Mouse (Mus musculus): Measurements from ENCODE around the gene Ctbp2.

Ctbp2 gene

DNA sequence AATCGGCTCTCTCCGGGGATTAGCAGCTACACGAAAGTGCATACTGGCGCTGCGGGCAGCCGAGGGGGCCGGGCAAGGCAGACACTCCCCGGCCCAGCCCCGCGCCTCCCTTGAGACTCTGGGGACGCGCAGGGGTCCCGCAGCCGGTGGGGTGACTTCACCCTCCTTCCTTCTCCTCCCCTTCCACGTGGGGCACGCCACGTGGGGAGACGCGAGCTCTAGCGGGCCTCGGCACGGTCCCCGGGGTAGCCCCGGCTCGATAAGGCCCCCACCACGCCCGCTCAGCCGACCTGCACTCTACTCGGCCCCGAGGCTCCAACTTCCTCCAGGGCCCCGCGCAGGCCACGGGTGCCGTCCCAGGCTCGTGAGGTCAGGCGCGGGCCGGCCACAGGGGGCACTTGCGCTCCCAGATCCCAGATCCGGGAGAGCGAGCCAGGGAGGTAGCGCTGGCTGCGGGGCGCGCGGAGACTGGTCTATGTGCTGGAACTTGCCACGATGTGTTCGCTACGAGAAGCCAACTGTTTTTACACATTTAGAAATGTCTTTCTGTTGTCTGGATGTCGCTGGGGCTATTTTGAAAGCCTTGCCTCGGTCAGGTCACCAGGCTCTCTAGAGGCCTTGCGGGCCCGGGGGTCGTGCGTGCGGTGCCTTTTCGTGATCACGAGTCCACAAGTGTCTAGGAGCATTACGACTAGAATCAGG lies at the start of gene Ctbp2:
Gene Ctbp2 (minus strand): TSS at position 356 of the 702 bp plus-strand sequence.
- in situ Hi-C loops (cut with MboI, MseI), result no loop called here

DNA sequence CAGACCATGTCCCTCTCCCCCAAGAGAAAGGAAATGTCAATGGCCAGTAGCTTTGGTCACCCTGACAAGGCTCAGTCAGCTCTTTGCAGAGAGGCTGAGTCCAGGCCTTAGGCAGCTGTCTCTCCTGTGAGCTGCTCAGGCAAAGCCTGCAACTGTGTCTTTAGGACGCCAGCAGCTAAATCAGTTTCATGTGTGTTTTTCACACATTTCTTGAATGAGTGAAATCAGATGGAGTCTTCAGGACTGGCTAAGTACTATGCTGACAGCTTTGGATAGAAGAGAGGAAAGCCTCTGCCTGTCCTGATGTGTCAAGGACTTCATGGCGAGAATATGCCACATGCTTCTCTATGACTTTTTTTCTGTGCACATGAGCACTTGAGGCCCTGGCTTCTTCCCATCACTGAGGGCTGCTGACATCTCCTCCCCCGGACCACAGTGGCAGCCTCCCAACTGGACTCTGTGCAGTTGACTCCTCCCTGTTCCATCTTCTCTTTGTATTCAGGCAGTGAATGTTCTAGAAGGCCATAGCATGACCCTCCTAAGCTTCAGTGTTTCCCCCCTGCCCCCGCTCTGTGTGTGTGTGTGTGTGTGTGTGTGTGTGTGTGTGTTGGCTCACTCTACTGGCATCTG lies 47.4 kb upstream of the Ctbp2 start:
- in situ Hi-C loops (cut with MboI, MseI), result no loop called here

DNA sequence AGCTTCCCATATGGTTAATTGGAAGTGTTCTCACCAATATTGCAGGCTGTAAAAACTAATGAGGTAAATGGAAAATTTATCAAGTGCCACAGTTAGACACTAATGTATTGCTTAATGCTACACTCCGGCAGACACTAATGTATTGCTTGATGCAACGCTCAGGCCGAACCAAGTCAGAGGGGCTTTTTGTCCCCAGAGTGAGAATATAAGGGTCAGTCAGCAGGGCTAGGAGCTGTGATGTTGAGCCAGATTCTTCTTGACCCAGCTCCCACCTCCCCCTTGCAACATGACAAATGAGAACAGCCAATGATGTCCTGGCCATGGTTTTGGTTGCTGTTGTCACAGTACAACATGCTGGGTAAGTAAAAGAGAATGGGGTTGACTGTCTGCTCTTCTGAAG lies 44.8 kb upstream of the Ctbp2 start:
- in situ Hi-C loops (cut with MboI, MseI), result no loop called here

DNA sequence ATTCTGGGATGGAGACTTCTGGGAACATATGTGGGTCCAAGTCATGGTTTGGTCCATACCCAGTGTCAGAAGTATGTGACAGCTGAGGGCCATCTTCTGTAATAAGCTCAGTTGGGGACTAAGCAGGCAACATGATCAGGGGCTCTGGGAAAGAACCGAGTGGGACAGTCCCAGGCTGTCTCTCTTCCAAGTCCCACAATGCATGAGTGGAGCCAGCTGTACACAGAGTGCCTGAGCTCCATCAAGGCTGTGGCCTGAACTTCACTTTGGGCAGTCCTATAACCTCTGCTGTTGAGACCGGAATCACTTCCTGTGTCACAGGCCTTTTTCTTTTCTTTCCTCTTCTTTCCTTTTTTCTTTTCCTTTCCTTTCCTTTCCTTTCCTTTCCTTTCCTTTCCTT lies 43.7 kb upstream of the Ctbp2 start:
- in situ Hi-C loops (cut with MboI, MseI), result no loop called here

DNA sequence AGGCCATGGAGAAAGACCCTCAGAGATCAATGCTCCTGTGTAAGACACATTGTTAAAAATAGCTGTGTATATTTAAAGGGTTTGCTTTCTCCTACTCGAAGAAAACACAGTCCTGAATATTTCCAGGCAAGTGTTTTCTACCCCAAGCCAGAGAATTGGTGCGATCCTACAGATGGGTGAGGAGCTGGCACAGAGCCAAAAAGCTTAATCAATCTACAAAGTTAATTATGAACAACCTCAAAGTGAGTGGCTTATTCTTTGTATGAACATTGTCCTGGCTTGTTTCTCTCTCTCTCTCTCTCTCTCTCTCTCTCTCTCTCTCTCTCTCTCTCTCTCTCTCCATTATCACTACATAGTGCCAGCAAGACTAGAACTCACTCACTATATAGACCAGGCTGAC lies 40.6 kb upstream of the Ctbp2 start:
- in situ Hi-C loops (cut with MboI, MseI), result no loop called here

DNA sequence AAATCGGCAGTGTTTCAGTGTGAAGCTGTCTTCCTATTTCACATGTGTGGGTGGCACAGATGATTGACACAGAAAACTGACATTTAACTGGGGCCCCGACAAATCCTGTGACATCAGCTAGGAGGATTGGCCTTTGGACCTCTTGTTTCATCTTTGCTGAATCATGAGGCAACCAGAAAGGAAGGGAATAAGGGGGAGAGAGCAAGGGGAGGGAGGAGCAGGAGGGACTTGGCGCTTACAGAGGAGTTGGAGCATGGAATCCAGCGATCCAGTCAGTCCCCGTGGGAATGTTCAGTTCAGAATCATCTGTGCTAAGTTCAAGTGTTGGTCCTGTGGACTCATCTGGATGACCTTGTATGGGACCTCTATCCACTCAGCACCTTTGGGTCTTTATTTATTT lies 38.9 kb upstream of the Ctbp2 start:
- in situ Hi-C loops (cut with MboI, MseI), result no loop called here

DNA sequence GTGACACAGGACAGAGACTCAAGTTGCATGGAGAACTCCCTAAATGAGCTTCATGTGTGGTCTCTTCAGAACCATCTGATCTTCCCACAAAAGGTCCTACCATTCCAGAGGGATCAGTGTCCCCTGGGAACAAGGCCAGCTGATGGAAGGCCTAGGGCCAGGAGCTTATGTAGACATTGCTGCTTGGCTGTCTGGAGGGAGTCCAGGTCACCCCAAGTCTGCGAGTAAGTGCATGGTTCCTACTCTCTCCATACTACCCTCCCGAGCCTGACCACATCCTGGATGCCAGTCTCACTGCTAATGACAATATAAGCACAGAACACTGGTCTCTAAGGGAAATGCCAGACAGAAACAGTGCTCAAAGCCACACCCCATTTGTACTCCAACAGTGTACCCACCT lies 38.0 kb upstream of the Ctbp2 start:
- in situ Hi-C loops (cut with MboI, MseI), result no loop called here

DNA sequence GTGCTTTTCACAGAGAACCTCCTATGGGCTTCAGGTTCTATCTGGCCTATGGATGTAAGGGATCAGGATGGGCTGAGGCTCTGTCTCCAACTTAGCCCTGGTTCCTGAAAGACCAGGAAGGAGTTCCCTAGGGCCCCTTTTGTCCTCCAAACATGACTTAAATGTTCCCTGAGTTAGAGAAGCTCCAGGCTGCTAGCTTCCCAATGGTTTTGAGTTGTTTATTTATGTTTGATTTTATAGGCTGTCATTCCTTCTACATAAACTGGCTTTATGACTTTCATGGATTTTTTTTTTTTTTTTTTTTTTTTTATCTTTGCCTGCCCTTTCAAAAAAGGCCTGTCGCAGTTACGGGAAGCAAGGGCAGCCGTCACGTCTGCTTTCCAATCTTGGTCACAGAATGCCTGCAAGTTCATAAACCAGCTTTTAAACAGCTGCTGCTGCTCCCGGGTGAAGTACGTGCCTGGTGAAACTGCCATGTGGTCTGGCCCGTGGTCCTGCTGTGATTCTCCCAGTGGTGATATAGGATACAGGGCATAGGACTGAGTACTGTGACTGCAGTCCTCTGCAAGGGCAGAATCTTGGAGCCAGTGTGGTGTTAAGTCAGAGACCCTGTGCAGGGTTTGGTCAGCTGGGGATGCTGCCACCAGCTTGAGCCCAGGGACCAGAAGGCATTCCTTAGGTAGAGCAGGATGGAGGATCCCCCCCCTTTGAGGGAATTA lies 37.4 kb upstream of the Ctbp2 start:
- in situ Hi-C loops (cut with MboI, MseI), result no loop called here

DNA sequence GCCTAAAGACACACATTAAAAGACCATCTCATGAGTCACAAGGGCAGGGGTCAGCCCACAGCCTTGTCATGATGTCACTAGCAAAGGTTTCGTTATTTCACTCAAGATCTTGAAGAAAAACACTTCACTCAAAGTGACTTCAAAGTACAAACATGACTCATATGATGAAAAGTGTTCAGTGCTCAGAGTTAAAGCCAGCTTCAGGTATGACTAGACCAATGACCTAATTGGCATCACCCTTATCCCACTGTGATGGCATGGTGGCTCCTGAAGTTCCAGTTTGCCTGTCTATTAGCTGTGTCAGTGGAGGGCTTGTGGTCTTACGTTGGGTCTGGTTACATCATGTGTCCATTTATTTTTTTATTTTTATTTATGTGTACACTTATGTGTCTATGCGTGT lies 35.4 kb upstream of the Ctbp2 start:
- in situ Hi-C loops (cut with MboI, MseI), result no loop called here

DNA sequence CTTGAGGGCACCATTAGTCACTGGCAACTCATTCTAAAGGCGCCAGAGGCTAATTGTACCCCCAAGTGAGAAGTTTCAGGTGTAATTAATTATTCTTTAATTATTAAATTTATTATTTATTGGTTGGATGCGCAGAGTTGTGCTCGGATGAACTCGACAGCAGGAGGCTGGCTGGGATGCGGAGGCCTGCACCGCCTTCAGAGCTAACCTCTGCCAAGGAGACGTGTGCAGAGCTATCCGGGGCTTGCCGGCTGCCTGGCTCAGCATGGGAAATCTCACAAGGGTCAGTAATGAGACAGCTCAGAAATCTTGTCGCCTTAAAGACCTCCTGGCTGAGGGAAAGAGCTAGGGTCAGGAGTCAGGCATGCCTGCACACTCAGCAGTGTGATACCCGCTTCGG lies 31.5 kb upstream of the Ctbp2 start:
- in situ Hi-C loops (cut with MboI, MseI), result no loop called here

DNA sequence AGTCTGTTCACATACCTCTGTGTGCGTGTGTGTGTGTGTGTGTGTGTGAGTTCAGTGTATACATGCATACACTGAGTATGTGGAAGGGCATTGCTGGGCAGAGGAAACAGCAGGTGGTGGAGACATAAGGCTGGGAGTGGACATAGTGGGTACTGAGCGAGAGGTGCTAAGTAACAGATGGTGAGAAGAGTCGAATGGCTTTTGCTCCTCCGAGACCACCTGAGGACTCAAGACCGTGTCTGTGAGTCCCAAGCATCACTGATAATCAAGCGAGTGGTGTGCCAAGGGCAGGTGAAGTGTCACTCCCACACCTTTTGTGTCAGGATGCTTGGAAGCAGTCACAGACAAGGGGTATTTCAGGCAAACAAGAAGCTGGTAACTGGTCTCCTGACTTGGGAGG lies 30.7 kb upstream of the Ctbp2 start:
- in situ Hi-C loops (cut with MboI, MseI), result no loop called here

DNA sequence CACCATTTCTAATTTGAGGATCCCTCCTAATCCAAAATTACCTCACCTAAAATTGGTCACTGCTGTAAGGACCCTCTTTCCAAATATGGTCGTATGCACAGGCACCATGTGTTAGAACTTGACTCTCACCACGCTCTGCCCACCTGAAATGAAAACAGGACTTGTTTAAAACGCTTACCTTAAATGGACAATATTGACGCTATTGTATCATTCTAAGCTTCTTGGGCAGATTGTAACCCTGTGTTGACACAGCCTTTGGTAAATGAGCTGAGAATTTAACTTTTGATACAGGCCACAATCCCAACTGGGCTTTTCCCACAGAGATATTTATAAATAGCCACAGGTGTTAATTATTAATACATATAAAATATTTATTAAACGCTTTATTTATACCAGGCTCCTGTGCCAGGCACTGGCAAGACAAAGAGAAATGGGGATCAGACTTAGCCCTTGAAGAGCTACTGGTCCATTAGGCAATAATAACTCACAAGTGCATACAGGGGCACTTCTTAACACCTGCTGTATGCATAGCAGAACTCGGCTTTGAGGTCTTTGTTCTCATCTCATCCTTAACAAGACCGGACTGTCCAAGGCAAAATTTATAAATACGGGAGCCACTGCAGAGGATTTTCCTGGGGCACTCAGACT lies 15.7 kb upstream of the Ctbp2 start:
- in situ Hi-C loops (cut with MboI, MseI), result no loop called here

DNA sequence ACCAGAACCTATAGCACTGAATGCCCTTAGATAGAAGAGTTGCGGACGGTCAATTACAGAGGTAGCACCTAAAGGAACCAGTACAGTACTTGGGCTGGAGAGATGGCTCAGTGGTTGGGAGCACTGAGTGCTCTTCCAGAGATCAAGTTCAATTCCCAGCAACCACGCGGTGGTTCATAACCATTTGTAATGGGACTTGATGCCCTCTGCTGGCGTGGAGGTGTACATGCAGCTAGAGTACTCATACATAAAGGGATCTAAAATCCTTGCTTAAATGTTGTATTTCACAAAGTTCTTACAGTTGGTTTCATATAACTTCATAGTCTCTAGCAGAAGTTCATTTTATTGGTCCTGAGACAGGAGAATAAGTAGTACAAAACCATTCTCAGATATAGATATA lies 9.4 kb upstream of the Ctbp2 start:
- in situ Hi-C loops (cut with MboI, MseI), result no loop called here

DNA sequence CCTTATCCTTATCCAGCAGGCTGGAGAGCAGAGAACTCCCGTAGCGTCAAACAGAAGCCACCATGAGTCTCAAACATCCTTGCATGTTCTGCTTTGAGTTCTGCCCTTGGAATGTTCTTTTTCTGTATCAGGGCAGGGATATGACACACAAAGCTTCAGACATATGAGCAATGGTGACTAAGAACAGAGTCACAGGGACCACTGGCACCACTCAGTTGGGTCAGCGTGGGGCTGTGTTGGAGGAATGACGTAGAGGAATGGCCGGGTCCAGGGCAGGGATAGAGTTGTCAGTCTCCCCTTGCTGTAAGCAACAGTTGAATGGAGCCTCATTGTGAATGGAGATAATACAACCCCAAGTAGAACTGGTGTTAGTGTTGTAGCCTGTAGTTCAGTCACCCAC lies 8.5 kb upstream of the Ctbp2 start:
- in situ Hi-C loops (cut with MboI, MseI), result no loop called here

DNA sequence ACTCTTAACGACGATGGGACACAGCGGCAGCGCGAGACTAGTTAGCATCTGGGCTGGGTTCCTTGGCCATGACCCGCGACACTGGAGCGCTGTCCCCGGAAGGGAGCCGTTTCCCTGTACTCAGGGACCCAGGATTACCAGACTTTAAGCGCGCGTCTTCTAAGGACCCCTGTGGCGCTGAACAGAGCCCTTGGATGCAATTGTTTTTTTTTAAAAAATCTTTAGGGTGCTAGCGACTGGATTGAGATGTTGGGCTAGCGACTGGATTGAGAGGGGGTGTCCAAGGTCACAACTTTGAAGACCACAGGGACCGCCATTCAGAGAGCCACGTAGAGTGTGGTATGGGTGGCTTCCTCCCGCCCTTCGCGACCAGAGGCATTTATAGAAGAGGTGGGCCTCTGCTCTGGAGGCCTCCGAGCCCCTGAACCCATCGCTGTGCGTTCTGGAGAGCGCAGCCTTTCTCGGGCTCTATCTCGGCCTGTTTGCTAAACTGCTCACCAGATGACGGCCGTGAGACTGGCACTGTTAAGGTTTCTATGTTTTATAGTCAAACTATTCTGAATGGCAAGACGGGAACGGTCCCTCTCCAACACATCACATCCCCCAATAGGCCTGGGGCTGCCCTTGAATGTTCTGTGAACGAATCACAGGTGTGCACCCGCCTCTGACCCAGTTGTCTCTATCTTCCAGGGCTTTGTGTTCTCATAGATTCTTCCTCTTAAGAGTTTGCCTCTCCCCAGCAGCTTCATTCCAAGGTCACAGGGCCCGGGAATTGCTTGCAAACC lies 739 bp upstream of the Ctbp2 start:
- in situ Hi-C loops (cut with MboI, MseI), result loop anchor here (5.0 kb wide), 1 partner anchor 507 kb away; no protein-coding TSS in a partner anchor

DNA sequence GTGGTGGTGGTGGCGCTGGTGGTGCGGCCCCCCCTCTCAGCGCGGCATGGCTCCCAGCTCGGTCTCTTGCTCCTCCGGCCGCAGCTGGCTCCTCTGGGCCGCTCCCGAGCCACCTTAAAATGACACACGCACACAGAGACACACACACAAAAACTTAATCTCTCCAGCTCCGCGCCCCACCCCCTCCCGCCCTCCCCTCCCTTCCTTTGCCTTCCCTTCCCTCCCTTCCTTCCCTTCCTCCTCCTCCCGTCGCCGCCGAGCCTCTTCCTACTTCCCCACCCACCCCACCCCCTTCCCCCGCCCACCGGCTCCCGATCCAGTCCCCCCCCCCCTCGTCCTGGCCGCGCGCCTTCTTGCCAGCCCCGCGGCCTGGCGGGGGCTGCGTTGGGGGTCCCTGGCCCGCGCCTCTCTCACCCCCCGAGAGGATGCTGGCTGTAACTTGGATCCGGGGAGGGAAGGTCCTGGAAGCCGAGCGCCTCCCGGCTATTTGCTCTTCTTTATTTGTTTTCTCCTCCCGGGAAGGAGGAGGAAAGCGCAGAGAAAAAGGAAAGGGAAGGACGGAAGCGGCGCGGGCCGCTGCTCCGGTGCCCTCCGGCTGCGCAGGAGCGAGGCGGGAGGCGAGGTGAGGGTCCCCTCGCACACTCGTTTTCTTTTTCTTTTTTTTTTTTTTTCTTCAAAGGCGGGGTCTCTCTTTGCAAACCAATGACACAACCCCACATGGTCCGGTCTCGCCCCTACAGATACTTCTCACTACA lies 733 bp downstream of the Ctbp2 start, which contains the start of gene Fgfr2:
Gene Fgfr2 (minus strand): TSS at position 107 of the 755 bp plus-strand sequence.
- in situ Hi-C loops (cut with MboI, MseI), result no loop called here

DNA sequence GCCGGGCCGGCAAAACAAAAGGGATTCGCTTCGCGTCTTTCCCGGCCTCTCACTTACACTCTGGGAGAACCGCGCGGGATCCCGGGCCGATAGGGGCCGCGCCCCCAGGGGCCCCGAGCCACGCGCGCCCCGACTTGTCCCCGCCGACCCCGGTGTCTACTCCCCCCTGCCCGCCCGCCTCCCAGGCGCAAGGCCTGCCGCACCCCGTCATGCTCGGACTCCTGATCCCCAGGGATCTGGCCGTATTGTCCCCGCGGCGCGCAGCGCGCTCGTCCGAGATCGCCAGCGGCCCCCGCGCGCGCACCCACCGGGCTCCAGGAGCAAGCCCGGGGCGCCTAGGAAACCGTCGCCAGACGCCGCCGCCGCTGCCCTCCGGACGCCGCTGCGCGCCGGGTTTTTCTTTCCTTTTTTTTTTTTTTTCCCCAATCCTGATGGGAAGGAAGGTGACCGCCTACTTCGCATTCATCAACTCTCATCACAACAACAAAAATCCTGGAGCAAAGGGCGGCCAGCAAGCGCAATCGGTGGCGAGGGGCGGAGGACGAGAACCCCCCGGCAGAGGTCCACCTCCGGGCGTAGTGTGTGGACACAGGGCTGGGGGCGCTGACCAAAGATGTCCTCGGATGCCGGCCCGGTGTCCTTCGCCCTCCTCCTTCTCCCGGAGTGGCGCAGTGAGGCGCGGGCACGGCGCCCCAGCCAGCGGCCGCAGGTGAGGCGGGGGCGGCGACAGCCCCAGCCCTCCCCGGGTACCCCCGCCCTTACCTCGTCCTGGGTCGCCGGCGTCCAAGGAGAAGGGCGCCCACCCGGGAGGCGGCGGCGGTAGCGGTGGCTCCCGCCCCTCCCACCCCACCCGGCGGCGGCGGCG lies 1.5 kb downstream of the Ctbp2 start:
- in situ Hi-C loops (cut with MboI, MseI), result no loop called here

DNA sequence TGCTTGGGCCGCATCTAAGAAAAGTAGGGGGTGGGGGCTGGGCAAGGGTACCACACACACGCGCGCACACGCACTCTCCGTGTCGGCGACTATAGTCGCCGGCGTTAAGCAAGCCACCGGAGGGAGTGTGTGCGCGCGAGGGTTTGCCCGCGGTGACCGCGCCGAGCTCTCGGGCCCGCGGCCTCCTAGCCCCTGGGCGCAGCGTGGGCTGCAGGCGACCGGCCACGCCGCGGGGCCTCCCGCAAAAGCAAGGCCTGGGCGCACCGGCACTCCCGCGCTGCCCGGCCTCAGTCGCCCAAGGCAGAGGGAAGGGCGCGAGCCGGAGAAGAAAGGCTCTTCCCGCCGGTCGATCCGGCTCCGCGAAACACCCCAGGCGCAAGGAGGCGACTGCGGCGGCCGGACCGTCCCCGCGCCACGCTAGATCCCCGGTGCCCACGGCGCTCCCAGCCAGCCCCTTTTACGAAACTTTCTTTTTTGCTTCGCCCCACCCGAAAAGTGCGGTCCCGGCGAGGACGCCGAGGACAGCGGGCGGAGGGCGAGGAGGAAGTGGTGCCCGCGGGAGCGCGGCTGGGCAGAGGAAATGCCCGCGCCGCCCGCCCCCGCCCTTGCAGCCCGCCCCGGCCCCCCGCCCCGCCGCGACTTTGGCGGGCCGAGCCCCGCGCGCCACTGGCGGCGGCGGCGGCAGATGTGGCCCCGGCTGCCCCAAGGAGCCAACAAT lies 2.3 kb downstream of the Ctbp2 start:
- in situ Hi-C loops (cut with MboI, MseI), result no loop called here

DNA sequence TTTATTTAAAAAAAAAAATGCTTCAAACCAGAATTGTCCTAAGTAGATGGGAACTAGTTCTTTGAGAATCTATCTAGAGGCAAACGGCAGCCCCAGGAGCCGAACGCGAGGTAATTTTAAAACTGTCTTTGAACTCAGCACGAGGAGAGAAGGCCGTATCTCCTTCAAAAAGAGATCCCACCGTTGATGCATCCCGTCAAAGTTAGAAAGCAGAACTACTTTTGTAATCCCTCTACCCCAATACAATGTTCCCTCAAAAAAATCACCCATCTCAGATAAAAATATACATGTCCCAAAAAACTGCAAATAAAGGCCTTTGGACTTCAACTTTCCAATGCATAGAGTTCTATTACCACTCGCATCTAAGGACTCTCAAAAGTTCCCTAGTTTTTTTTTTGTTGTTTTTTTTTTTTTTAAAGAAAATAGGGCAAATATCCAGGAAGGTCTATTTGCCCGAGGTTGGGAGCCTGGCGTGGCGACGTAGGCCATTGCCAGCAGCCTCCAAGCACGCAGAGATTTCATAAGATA lies 3.0 kb downstream of the Ctbp2 start:
- in situ Hi-C loops (cut with MboI, MseI), result no loop called here

Measured in T-helper 1 cell (primary cell).